Mouse (Mus musculus): ENCODE data around the gene Slc4a8. TPM values are rescaled to one million over a fixed set of nuclear protein-coding genes. Genes with fewer than 3 reads are reported as not detected.
"Not testable (repeated sequence)": the region's sequence is repeated elsewhere in the genome, so short reads cannot be mapped to it uniquely, and the experiment has no call there.

Gene Slc4a8
- polyA plus RNA-seq, 1 experiment from 2014 or later = 4.6 TPM

- no peak overlapping the region for H3K9ac ChIP-seq
- WGBS = 67% methylated on average over 8 of the region's 8 CpGs
- no peak overlapping the region for H3K4me2 ChIP-seq
- no peak overlapping the region for H3K4me3 ChIP-seq (replicated peaks)
- ATAC-seq (ENCODE audit: insufficient read depth, low FRiP score, low read depth) = no peak
- H3K27me3 ChIP-seq (replicated peaks) = no peaks in the 10 kb centered on the region
- peaks cover 9% of the 10 kb centered on the region for H3K4me1 ChIP-seq
- no peaks in the 10 kb centered on the region for H3K36me3 ChIP-seq
- H3K9me3 ChIP-seq = no peaks in the 10 kb centered on the region
- H3K27ac ChIP-seq = no peak overlapping the region
Observed at GRCm38 (mm10) chr15:100815310-100815709, 53.8 kb downstream of the Slc4a8 start.

GRCm38 (mm10) chr15:100818860-100819259 is 57.3 kb downstream of the Slc4a8 start:
- Histone ChIP-seq H3K9me3 (no peaks in the 10 kb centered on the region), H3K27me3 (replicated peaks) (0 out of 2 replicates have a peak, but pooled peaks cover 3% of the 10 kb centered on the region), H3K4me1 (peaks cover 6% of the 10 kb centered on the region; the same call in 1 of the 2 replicates), H3K36me3 (no peaks in the 10 kb centered on the region), H3K4me3 (replicated peaks) (no peak overlapping the region), H3K27ac (no peak overlapping the region), H3K9ac (no peak overlapping the region), H3K4me2 (no peak overlapping the region)
- WGBS = 72% methylated on average over 3 of the region's 3 CpGs
- ATAC-seq (ENCODE audit: insufficient read depth, low FRiP score, low read depth) = no peak

GRCm38 (mm10) chr15:100821824-100822223 is 60.3 kb downstream of the Slc4a8 start:
- Histone ChIP-seq H3K9me3 (no peaks in the 10 kb centered on the region), H3K4me2 (no peak overlapping the region), H3K27ac (no peak overlapping the region), H3K4me1 (peaks cover 4% of the 10 kb centered on the region; the same call in 1 of the 2 replicates), H3K9ac (no peak overlapping the region), H3K36me3 (no peaks in the 10 kb centered on the region), H3K27me3 (replicated peaks) (peaks cover 11% of the 10 kb centered on the region; the same call in 1 of the 2 replicates), H3K4me3 (replicated peaks) (no peak overlapping the region)
- WGBS = 46% methylated on average over 8 of the region's 8 CpGs
- ATAC-seq (ENCODE audit: insufficient read depth, low FRiP score, low read depth) = no peak

GRCm38 (mm10) chr15:100822370-100822769 is 60.8 kb downstream of the Slc4a8 start:
- H3K27me3 ChIP-seq (replicated peaks) = peaks cover 11% of the 10 kb centered on the region; the same call in 1 of the 2 replicates
- H3K4me3 ChIP-seq (replicated peaks); H3K9me3 ChIP-seq; H3K27ac ChIP-seq; ATAC-seq (ENCODE audit: insufficient read depth, low FRiP score, low read depth); H3K9ac ChIP-seq; H3K4me1 ChIP-seq; H3K36me3 ChIP-seq; H3K4me2 ChIP-seq: not testable (repeated sequence)
- WGBS = 61% methylated on average over 4 of the region's 4 CpGs

- 15% methylated on average over 26 of the region's 26 CpGs for WGBS
- H3K4me2 ChIP-seq = peak overlapping the region; percentile 32; the same call in 1 of the 2 replicates
- peaks cover 11% of the 10 kb centered on the region; the same call in 1 of the 2 replicates for H3K27me3 ChIP-seq (replicated peaks)
- peak; percentile 45; the same call in 1 of the 2 replicates for ATAC-seq (ENCODE audit: insufficient read depth, low FRiP score, low read depth)
- 0 out of 2 replicates have a peak overlapping the region, but pooled peaks have one; percentile 2 for H3K4me3 ChIP-seq (replicated peaks)
- no peaks in the 10 kb centered on the region for H3K36me3 ChIP-seq
- H3K27ac ChIP-seq = no peak overlapping the region
- peaks cover 4% of the 10 kb centered on the region; the same call in 1 of the 2 replicates for H3K4me1 ChIP-seq
- H3K9me3 ChIP-seq = no peaks in the 10 kb centered on the region
- no peak overlapping the region for H3K9ac ChIP-seq
Observed at GRCm38 (mm10) chr15:100825249-100825856, 63.8 kb downstream of the Slc4a8 start.

- H3K36me3 ChIP-seq = no peaks in the 10 kb centered on the region
- no peak overlapping the region for H3K4me2 ChIP-seq
- 88% methylated on average over 8 of the region's 8 CpGs for WGBS
- no peak overlapping the region for H3K9ac ChIP-seq
- no peak for ATAC-seq (ENCODE audit: insufficient read depth, low FRiP score, low read depth)
- H3K27ac ChIP-seq = no peak overlapping the region
- H3K4me1 ChIP-seq = peaks cover 4% of the 10 kb centered on the region; the same call in 1 of the 2 replicates
- H3K4me3 ChIP-seq (replicated peaks) = no peak overlapping the region
- peaks cover 11% of the 10 kb centered on the region; the same call in 1 of the 2 replicates for H3K27me3 ChIP-seq (replicated peaks)
- no peaks in the 10 kb centered on the region for H3K9me3 ChIP-seq
Observed at GRCm38 (mm10) chr15:100826076-100826475, 64.5 kb downstream of the Slc4a8 start.

GRCm38 (mm10) chr15:100829775-100830174 is 68.2 kb downstream of the Slc4a8 start:
- H3K4me1 ChIP-seq = peaks cover 4% of the 10 kb centered on the region; the same call in 1 of the 2 replicates
- 0 out of 2 replicates have a peak, but pooled peaks cover under 1% of the 10 kb centered on the region for H3K27me3 ChIP-seq (replicated peaks)
- no peak overlapping the region for H3K27ac ChIP-seq
- no peak overlapping the region for H3K4me3 ChIP-seq (replicated peaks)
- no peaks in the 10 kb centered on the region for H3K9me3 ChIP-seq
- ATAC-seq (ENCODE audit: insufficient read depth, low FRiP score, low read depth) = no peak
- H3K36me3 ChIP-seq = no peaks in the 10 kb centered on the region
- no peak overlapping the region for H3K4me2 ChIP-seq
- 72% methylated on average over 9 of the region's 9 CpGs for WGBS
- H3K9ac ChIP-seq = no peak overlapping the region

GRCm38 (mm10) chr15:100830682-100831081 is 69.1 kb downstream of the Slc4a8 start:
- Histone ChIP-seq H3K27ac (no peak overlapping the region), H3K27me3 (replicated peaks) (no peaks in the 10 kb centered on the region), H3K36me3 (no peaks in the 10 kb centered on the region), H3K4me3 (replicated peaks) (no peak overlapping the region), H3K9me3 (no peaks in the 10 kb centered on the region), H3K4me1 (no peaks in the 10 kb centered on the region), H3K9ac (no peak overlapping the region), H3K4me2 (no peak overlapping the region)
- ATAC-seq (ENCODE audit: insufficient read depth, low FRiP score, low read depth) = no peak
- 61% methylated on average over 6 of the region's 6 CpGs for WGBS

GRCm38 (mm10) chr15:100832144-100832543 is 70.6 kb downstream of the Slc4a8 start:
- no peaks in the 10 kb centered on the region for H3K9me3 ChIP-seq
- no peak overlapping the region for H3K4me3 ChIP-seq (replicated peaks)
- H3K27ac ChIP-seq = no peak overlapping the region
- H3K9ac ChIP-seq = no peak overlapping the region
- 89% methylated on average over 8 of the region's 8 CpGs for WGBS
- no peak overlapping the region for H3K4me2 ChIP-seq
- ATAC-seq (ENCODE audit: insufficient read depth, low FRiP score, low read depth) = no peak
- H3K36me3 ChIP-seq = no peaks in the 10 kb centered on the region
- no peaks in the 10 kb centered on the region for H3K27me3 ChIP-seq (replicated peaks)
- no peaks in the 10 kb centered on the region for H3K4me1 ChIP-seq

GRCm38 (mm10) chr15:100832784-100833183 is 71.2 kb downstream of the Slc4a8 start:
- no peak overlapping the region for H3K4me3 ChIP-seq (replicated peaks)
- ATAC-seq (ENCODE audit: insufficient read depth, low FRiP score, low read depth) = no peak
- H3K36me3 ChIP-seq = no peaks in the 10 kb centered on the region
- H3K9ac ChIP-seq = no peak overlapping the region
- no peak overlapping the region for H3K27ac ChIP-seq
- WGBS = 35% methylated on average over 7 of the region's 7 CpGs
- no peaks in the 10 kb centered on the region for H3K27me3 ChIP-seq (replicated peaks)
- H3K4me2 ChIP-seq = no peak overlapping the region
- no peaks in the 10 kb centered on the region for H3K9me3 ChIP-seq
- no peaks in the 10 kb centered on the region for H3K4me1 ChIP-seq

GRCm38 (mm10) chr15:100836729-100837128 is 75.2 kb downstream of the Slc4a8 start:
- Histone ChIP-seq H3K4me1 (no peaks in the 10 kb centered on the region), H3K9ac (no peak overlapping the region), H3K4me3 (replicated peaks) (no peak overlapping the region), H3K4me2 (no peak overlapping the region), H3K36me3 (no peaks in the 10 kb centered on the region), H3K9me3 (no peaks in the 10 kb centered on the region), H3K27ac (no peak overlapping the region), H3K27me3 (replicated peaks) (no peaks in the 10 kb centered on the region)
- ATAC-seq (ENCODE audit: insufficient read depth, low FRiP score, low read depth) = no peak
- 80% methylated on average over 8 of the region's 8 CpGs for WGBS

- Histone ChIP-seq H3K4me1 (no peaks in the 10 kb centered on the region), H3K9me3 (no peaks in the 10 kb centered on the region), H3K9ac (no peak overlapping the region), H3K4me2 (no peak overlapping the region), H3K36me3 (no peaks in the 10 kb centered on the region), H3K27ac (no peak overlapping the region), H3K4me3 (replicated peaks) (no peak overlapping the region), H3K27me3 (replicated peaks) (no peaks in the 10 kb centered on the region)
- ATAC-seq (ENCODE audit: insufficient read depth, low FRiP score, low read depth) = 0 out of 2 replicates have a peak, but pooled peaks have one; percentile 22
- WGBS = 34% methylated on average over 12 of the region's 12 CpGs
Observed at GRCm38 (mm10) chr15:100838607-100839207, 77.2 kb downstream of the Slc4a8 start.

All from stomach, embryonic 15.5 days (tissue).